22 mouse cellular contexts compared by ENCODE assay signal in the genomic region with DNA sequence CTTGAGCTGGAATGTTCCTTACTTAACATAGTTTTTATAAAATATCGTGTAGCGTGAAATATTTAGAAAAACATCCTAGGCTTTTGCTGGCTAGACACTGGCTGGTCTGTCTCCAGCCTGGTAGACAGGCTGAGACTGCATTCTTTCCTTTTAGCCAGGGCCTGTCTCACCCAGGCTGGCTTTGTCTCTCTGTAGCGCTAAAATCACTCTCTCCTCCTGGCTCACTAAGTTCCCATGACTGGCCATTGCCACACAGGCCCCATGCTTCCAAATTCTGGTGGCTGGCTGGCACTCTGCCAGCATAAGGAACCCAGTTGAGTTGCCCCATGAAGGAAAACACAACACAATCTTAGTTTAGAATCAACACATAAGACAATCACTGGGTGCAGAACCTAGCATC.
DNase-seq lines count a peak whose midpoint lies in the region; ATAC-seq lines count a peak whose summit lies in the region.
"Had no signal": no experiment of that assay in that cellular context is flagged by ENCODE, and none has a peak within 500 bp of the region (broad histone marks: within the 10 kb centered on the region; RNA-seq: fewer than 3 reads in every experiment).

No protein-coding gene starts in this region.

- WGBS in hindbrain, embryonic 12.5 days, result 63% methylated on average over 3 of the region's 3 CpGs
- WGBS in hindbrain, embryonic 13.5 days, result 69% methylated on average over 3 of the region's 3 CpGs
- 52% methylated on average over 3 of the region's 3 CpGs for WGBS in forebrain, embryonic 14.5 days

- H3K4me1 ChIP-seq in hindbrain, embryonic 12.5 days, result no peaks in the 10 kb centered on the region
- H3K4me1 ChIP-seq in hindbrain, embryonic 13.5 days (replicated peaks), result no peaks in the 10 kb centered on the region
- no peaks in the 10 kb centered on the region for H3K4me1 ChIP-seq in forebrain, embryonic 14.5 days (ENCODE audit: control insufficient read depth, insufficient read depth, low read length)
- H3K4me1 ChIP-seq: megakaryocyte, embryonic 14.5 days had no signal

- no peak overlapping the region for H3K4me3 ChIP-seq in hindbrain, embryonic 12.5 days
- no peak overlapping the region for H3K4me3 ChIP-seq in hindbrain, embryonic 13.5 days
- no peak overlapping the region for H3K4me3 ChIP-seq in forebrain, embryonic 14.5 days (ENCODE audit: low read depth, low read length)
- H3K4me3 ChIP-seq: megakaryocyte, embryonic 14.5 days had no signal

- H3K27ac ChIP-seq in hindbrain, embryonic 12.5 days, result no peak overlapping the region
- no peak overlapping the region for H3K27ac ChIP-seq in hindbrain, embryonic 13.5 days
- H3K27ac ChIP-seq in forebrain, embryonic 14.5 days (ENCODE audit: low read depth, low read length), result no peak overlapping the region

- H3K4me2 ChIP-seq in hindbrain, embryonic 12.5 days (replicated peaks), result no peak overlapping the region
- H3K4me2 ChIP-seq in hindbrain, embryonic 13.5 days, result no peak overlapping the region
- no peak overlapping the region for H3K4me2 ChIP-seq in forebrain, embryonic 14.5 days (ENCODE audit: low read length)
- H3K4me2 ChIP-seq: liver, embryonic 11.5 days had no signal

- H3K9ac ChIP-seq in hindbrain, embryonic 12.5 days, result no peak overlapping the region
- H3K9ac ChIP-seq in hindbrain, embryonic 13.5 days, result no peak overlapping the region
- no peak overlapping the region for H3K9ac ChIP-seq in forebrain, embryonic 14.5 days (ENCODE audit: low read length)

- peak; percentile 27 to 34 for DNase-seq in cerebellum, postnatal 10 days
- no peak for DNase-seq in cerebellum, adult 11 months
- DNase-seq in Muller cell, postnatal 12 days (ENCODE audit: inconsistent ontology term), result peak; percentile 65
- DNase-seq in forebrain, embryonic 14.5 days (ENCODE audit: low spot score), result peak; percentile 22
- DNase-seq: adrenal gland, postnatal 25 days; cerebellum, adult 2 months; heart, adult 18-20 months; heart, postnatal 36 days; kidney, adult 2 months; kidney, postnatal 25 days; layer of hippocampus, adult 9-11 months; lung, adult 18-20 months; lung, postnatal 14 days; thymus, postnatal 25 days had no signal

- H3K36me3 ChIP-seq in hindbrain, embryonic 12.5 days, result no peaks in the 10 kb centered on the region
- H3K36me3 ChIP-seq in hindbrain, embryonic 13.5 days, result no peaks in the 10 kb centered on the region
- no peaks in the 10 kb centered on the region for H3K36me3 ChIP-seq in forebrain, embryonic 14.5 days (ENCODE audit: control insufficient read depth, insufficient read depth, low read length)

- H3K27me3 ChIP-seq in hindbrain, embryonic 12.5 days, result no peaks in the 10 kb centered on the region
- no peaks in the 10 kb centered on the region for H3K27me3 ChIP-seq in hindbrain, embryonic 13.5 days
- H3K27me3 ChIP-seq in forebrain, embryonic 14.5 days (replicated peaks; ENCODE audit: control insufficient read depth, insufficient read depth, low read length), result no peaks in the 10 kb centered on the region
- H3K27me3 ChIP-seq: megakaryocyte, embryonic 14.5 days had no signal

- H3K9me3 ChIP-seq in hindbrain, embryonic 12.5 days (replicated peaks), result no peaks in the 10 kb centered on the region
- no peaks in the 10 kb centered on the region for H3K9me3 ChIP-seq in hindbrain, embryonic 13.5 days
- H3K9me3 ChIP-seq in forebrain, embryonic 14.5 days (replicated peaks; ENCODE audit: control insufficient read depth, low read length), result no peaks in the 10 kb centered on the region

- ATAC-seq in hindbrain, embryonic 12.5 days (ENCODE audit: low FRiP score), result peak; percentile 52
- no peak for ATAC-seq in hindbrain, embryonic 13.5 days (ENCODE audit: low FRiP score)
- ATAC-seq in forebrain, embryonic 14.5 days, result peak; percentile 63; the same call in 1 of the 2 replicates
- no peak for ATAC-seq in megakaryocyte-erythroid progenitor cell, adult 5-6 weeks (replicated peaks; ENCODE audit: low FRiP score, low TSS enrichment, poor library complexity, severe bottlenecking)
- ATAC-seq: activated CD4-positive, CD25-positive, alpha-beta regulatory T cell, adult 4 months; CD4-positive, CD25-positive, alpha-beta regulatory T cell, adult 4 months; inflammation-experienced regulatory T-cells, adult 6 months had no signal

Comparison
In these comparisons a context has a peak if more than half of its experiments do, and no peak if none do; other contexts are left out.
1. ATAC-seq: peak in hindbrain, embryonic 12.5 days (single experiment) and forebrain, embryonic 14.5 days (single experiment); none in hindbrain, embryonic 13.5 days (single experiment) and megakaryocyte-erythroid progenitor cell, adult 5-6 weeks (single experiment).